Mouse (Mus musculus) liver, embryonic 15.5 days (tissue): ENCODE data around the gene Desi1. TPM values are rescaled to one million over a fixed set of nuclear protein-coding genes. Genes with fewer than 3 reads are reported as not detected.

ENCODE experiments used
- ATAC-seq: fragments of 200-750 bp; cut with Nextera tagmentation; 2 replicates; pipeline ENCODE4 v1.8.0; 2017; ENCODE audit warnings: moderate number of reproducible peaks, mild to moderate bottlenecking, moderate library complexity; ENCODE audit not compliant: insufficient read depth
- H3K27ac ChIP-seq: fragments of 300-500 bp; sonication (generic); replicated peaks from 2 replicates; pipeline ENCODE4 v1.5.1; 2015; ENCODE audit warnings: mild to moderate bottlenecking, inconsistent platforms
- H3K27me3 ChIP-seq: fragments of 300-500 bp; sonication (generic); 2 replicates; pipeline ENCODE4 v1.6.1; 2015; ENCODE audit warnings: mild to moderate bottlenecking, inconsistent platforms
- H3K36me3 ChIP-seq: fragments of 300-500 bp; sonication (generic); replicated peaks from 2 replicates; pipeline ENCODE4 v1.6.1; 2015; ENCODE audit warnings: moderate library complexity, mild to moderate bottlenecking, inconsistent platforms
- H3K4me1 ChIP-seq: fragments of 300-500 bp; sonication (generic); replicated peaks from 2 replicates; pipeline ENCODE4 v1.6.1; 2015; ENCODE audit warnings: inconsistent platforms
- H3K4me2 ChIP-seq: fragments of 300-500 bp; sonication (generic); 2 replicates; pipeline ENCODE4 v1.6.1; 2015; ENCODE audit warnings: moderate library complexity, mild to moderate bottlenecking, inconsistent platforms
- H3K4me3 ChIP-seq: fragments of 300-500 bp; sonication (generic); replicated peaks from 2 replicates; pipeline ENCODE4 v1.5.1; 2015; ENCODE audit warnings: mild to moderate bottlenecking, inconsistent platforms
- H3K9ac ChIP-seq: fragments of 300-500 bp; sonication (generic); 2 replicates; pipeline ENCODE4 v1.6.1; 2015; ENCODE audit warnings: moderate library complexity, mild to moderate bottlenecking, inconsistent platforms
- H3K9me3 ChIP-seq: fragments of 300-500 bp; sonication (generic); replicated peaks from 2 replicates; pipeline ENCODE4 v1.6.1; 2016; ENCODE audit warnings: inconsistent platforms
- WGBS: fragments of 180-500 bp; shearing (Covaris S2); methylation state at CpG from one replicate; pipeline ENCODE4 v1.1.7; 2015; ENCODE audit warnings: mixed read lengths; ENCODE audit not compliant: insufficient replicate concordance; 5-methylcytosine and 5-hydroxymethylcytosine counted together
- polyA plus RNA-seq: library from polyadenylated mRNA; unstranded; fragments of >200 nt; fragmentation: Nextera tagmentation; extraction: Ambion mirVana; gene quantifications from 2 replicates; pipeline ENCODE4 v1.2.1, GENCODE M21; 2015

Gene Desi1
- polyA plus RNA-seq, 1 experiment from 2014 or later, result 10.3 TPM

DNA sequence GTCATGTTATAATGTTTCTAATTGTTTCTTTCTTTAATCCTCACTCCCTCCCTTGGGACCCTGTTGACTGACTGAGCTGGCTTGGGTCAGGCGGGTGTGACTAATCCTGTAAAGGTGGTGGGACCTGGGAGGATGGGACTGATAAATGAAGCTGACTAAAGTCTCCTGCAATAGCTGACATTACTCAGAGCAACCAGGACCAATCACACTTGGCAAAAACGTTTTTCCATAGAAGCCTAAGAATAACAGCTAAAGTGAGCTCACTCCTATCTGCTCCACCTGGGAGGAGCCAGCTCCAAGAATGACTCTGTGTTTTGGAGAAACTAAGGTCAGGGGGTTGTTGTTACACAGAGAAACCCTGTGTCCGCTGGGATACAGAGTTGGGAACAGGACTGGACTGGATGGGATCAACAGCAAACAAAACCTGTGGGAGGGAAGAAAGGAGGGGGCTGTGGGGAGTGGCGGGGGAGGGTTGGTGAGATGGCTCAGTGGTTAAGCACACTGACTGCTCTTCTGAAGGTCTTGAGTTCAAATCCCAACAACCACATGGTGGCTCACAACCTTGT lies 68.6 kb downstream of the Desi1 start:
- Histone ChIP-seq H3K9ac (no peak overlapping the region), H3K27ac (no peak overlapping the region), H3K9me3 (no peaks in the 10 kb centered on the region), H3K4me3 (no peak overlapping the region), H3K27me3 (no peaks in the 10 kb centered on the region; the same call in 1 of the 2 replicates), H3K36me3 (no peaks in the 10 kb centered on the region), H3K4me2 (no peak overlapping the region), H3K4me1 (peaks cover 39% of the 10 kb centered on the region)
- WGBS, result 54% methylated on average over 4 of the region's 4 CpGs
- no peak for ATAC-seq

DNA sequence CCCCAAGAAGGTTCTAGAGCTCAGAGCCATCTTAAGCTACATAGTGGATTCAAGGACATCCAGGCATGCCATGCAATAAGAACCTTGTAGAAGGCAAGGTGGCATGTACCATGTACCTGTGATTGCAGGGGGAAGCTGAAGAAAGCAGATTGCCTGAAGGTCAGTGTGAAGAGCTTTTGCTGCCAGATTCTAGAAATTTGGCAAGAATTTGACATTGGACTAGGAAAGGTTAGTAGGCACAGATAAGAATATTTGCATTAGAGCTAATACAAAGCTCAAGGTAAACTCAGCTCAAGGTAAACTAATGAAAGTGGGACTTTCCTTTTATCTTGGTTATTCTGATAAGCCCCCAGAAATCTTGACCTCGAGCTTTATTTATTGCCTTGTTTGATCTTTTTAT lies 69.4 kb downstream of the Desi1 start:
- no peak overlapping the region for H3K9ac ChIP-seq
- ATAC-seq, result no peak
- WGBS, result 28% methylated on average over 1 of the region's 1 CpGs
- H3K4me3 ChIP-seq, result no peak overlapping the region
- H3K27ac ChIP-seq, result no peak overlapping the region
- no peak overlapping the region for H3K4me2 ChIP-seq
- H3K9me3 ChIP-seq, result no peaks in the 10 kb centered on the region
- H3K4me1 ChIP-seq, result peaks cover 40% of the 10 kb centered on the region
- no peaks in the 10 kb centered on the region; the same call in 1 of the 2 replicates for H3K27me3 ChIP-seq
- no peaks in the 10 kb centered on the region for H3K36me3 ChIP-seq

DNA sequence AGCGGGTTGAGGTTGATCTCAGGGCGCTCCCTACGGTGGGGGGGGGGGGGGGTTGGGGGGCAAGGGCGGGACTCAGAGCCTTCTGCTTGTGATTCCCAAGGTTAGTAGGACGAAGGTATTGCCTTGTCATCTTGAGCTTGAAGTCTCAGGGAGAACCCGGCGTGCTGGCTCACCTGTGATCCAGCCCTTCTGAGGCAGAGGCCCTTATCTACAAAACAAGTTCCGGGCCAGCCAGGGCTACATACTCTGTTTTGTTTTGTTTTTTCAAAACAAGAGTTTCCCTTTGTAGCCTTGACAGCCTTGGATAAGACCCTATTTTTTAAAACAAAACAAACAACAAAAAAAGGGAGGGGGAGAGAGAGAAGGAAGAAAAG lies 72.6 kb downstream of the Desi1 start:
- Histone ChIP-seq H3K36me3 (0 out of 2 replicates have a peak, but pooled peaks cover 5% of the 10 kb centered on the region), H3K27ac (peak overlapping the region; percentile 79)
- ATAC-seq, result peak; percentile 71

GRCm38 (mm10) chr15:81960171-81961077 lies 73.2 kb downstream of the Desi1 start, which contains the start of gene Pmm1:
Gene Pmm1, minus strand, starts transcription at chr15:81960930.
- H3K27ac ChIP-seq, result peak within 1 kb of the TSS; percentile 81
- H3K4me2 ChIP-seq, result peak within 1 kb of the TSS; percentile 100
- H3K9me3 ChIP-seq, result no peaks in the 10 kb centered on the region
- under 1% methylated on average over 77 of the region's 77 CpGs for WGBS
- H3K9ac ChIP-seq, result peak within 1 kb of the TSS; percentile 80
- peak within 1 kb of the TSS; percentile 78 for H3K4me3 ChIP-seq
- 0 out of 2 replicates have a peak, but pooled peaks cover 11% of the 10 kb centered on the region for H3K36me3 ChIP-seq
- peaks cover 36% of the 10 kb centered on the region for H3K4me1 ChIP-seq
- no peaks in the 10 kb centered on the region for H3K27me3 ChIP-seq
- peak; percentile 97 for ATAC-seq

More for the DNA sequence above, 72.6 kb downstream of the Desi1 start:
- H3K9ac ChIP-seq, result peak overlapping the region; percentile 32; the same call in 1 of the 2 replicates
- H3K4me3 ChIP-seq, result peak overlapping the region; percentile 78
- WGBS, result 2% methylated on average over 8 of the region's 8 CpGs
- peak overlapping the region; percentile 100 for H3K4me2 ChIP-seq
- peaks cover 36% of the 10 kb centered on the region for H3K4me1 ChIP-seq
- H3K9me3 ChIP-seq, result no peaks in the 10 kb centered on the region
- no peaks in the 10 kb centered on the region; the same call in 1 of the 2 replicates for H3K27me3 ChIP-seq

GRCm38 (mm10) chr15:81958906-81959305 lies 74.8 kb downstream of the Desi1 start:
- H3K9ac ChIP-seq, result no peak overlapping the region
- H3K4me2 ChIP-seq, result no peak overlapping the region; the same call in 1 of the 2 replicates
- H3K27ac ChIP-seq, result peak overlapping the region; percentile 48
- H3K27me3 ChIP-seq, result no peaks in the 10 kb centered on the region
- H3K9me3 ChIP-seq, result no peaks in the 10 kb centered on the region
- no peak for ATAC-seq
- H3K4me3 ChIP-seq, result no peak overlapping the region
- peaks cover 22% of the 10 kb centered on the region; the same call in 1 of the 2 replicates for H3K36me3 ChIP-seq
- WGBS, result 62% methylated on average over 3 of the region's 3 CpGs
- H3K4me1 ChIP-seq, result peaks cover 31% of the 10 kb centered on the region

DNA sequence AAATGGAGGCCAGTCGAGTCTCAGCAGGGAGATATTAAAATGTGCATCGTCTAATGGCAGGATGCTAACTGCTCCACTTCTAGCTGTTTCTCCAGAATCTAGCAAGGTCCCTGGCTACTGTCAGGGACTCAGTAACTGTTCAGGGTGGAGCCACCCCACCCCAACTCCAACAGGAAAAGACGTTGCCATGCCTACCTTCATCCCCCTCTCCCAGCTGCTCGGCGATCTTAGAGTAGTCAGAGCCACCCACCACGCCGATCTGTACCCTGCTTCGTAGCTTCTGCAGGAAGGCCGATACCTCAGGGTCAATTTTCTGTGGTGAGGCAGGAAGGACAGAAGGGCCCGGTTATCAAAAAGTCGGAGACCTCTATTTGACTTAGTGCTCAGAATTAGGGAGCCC lies 76.1 kb downstream of the Desi1 start:
- no peaks in the 10 kb centered on the region for H3K27me3 ChIP-seq
- WGBS, result 70% methylated on average over 11 of the region's 11 CpGs
- no peak overlapping the region for H3K9ac ChIP-seq
- no peak overlapping the region for H3K4me2 ChIP-seq
- ATAC-seq, result no peak
- H3K4me1 ChIP-seq, result peaks cover 31% of the 10 kb centered on the region
- H3K36me3 ChIP-seq, result peaks cover 27% of the 10 kb centered on the region; the same call in 1 of the 2 replicates
- no peak overlapping the region for H3K4me3 ChIP-seq
- H3K9me3 ChIP-seq, result no peaks in the 10 kb centered on the region
- H3K27ac ChIP-seq, result no peak overlapping the region

- H3K9me3 ChIP-seq, result no peaks in the 10 kb centered on the region
- no peaks in the 10 kb centered on the region for H3K27me3 ChIP-seq
- peaks cover 29% of the 10 kb centered on the region for H3K4me1 ChIP-seq
- H3K9ac ChIP-seq, result no peak overlapping the region
- no peak overlapping the region for H3K27ac ChIP-seq
- WGBS, result 59% methylated on average over 8 of the region's 8 CpGs
- peaks cover 33% of the 10 kb centered on the region for H3K36me3 ChIP-seq
- H3K4me2 ChIP-seq, result no peak overlapping the region
- H3K4me3 ChIP-seq, result no peak overlapping the region
- no peak for ATAC-seq
Observed at GRCm38 (mm10) chr15:81956457-81956856, 77.2 kb downstream of the Desi1 start.

DNA sequence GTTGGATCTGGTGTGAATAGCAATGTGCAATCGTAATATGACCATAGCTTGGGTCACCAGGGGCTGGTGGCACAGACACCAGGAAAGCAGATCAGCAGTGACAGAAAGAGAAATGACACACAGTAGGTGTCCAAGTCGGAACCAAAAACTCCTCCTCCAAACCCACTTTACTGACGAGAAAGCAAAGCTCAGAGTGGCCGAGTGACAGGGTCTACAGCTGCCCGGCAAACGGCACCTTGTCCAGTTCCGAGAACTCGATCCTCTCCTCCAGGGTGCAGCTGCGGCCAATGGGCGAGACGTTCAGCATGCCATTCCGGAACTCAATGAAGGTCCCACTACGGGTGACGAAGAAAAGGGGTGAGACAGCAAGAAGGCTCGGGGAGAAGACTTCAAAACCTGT lies 78.2 kb downstream of the Desi1 start:
- WGBS, result 84% methylated on average over 15 of the region's 15 CpGs
- H3K27me3 ChIP-seq, result no peaks in the 10 kb centered on the region
- ATAC-seq, result no peak
- H3K9ac ChIP-seq, result no peak overlapping the region
- H3K4me1 ChIP-seq, result peaks cover 21% of the 10 kb centered on the region
- peaks cover 40% of the 10 kb centered on the region for H3K36me3 ChIP-seq
- no peaks in the 10 kb centered on the region for H3K9me3 ChIP-seq
- H3K27ac ChIP-seq, result no peak overlapping the region
- no peak overlapping the region for H3K4me2 ChIP-seq
- H3K4me3 ChIP-seq, result no peak overlapping the region

GRCm38 (mm10) chr15:81954716-81955115 lies 78.9 kb downstream of the Desi1 start:
- no peak for ATAC-seq
- Histone ChIP-seq H3K9ac (no peak overlapping the region), H3K4me2 (no peak overlapping the region), H3K4me3 (no peak overlapping the region), H3K27me3 (no peaks in the 10 kb centered on the region), H3K27ac (no peak overlapping the region), H3K9me3 (no peaks in the 10 kb centered on the region), H3K4me1 (peaks cover 14% of the 10 kb centered on the region), H3K36me3 (peaks cover 40% of the 10 kb centered on the region)
- WGBS, result 81% methylated on average over 6 of the region's 6 CpGs

GRCm38 (mm10) chr15:81954151-81954583 lies 79.5 kb downstream of the Desi1 start:
- Histone ChIP-seq H3K9me3 (no peaks in the 10 kb centered on the region), H3K36me3 (peaks cover 40% of the 10 kb centered on the region), H3K4me3 (no peak overlapping the region), H3K27me3 (no peaks in the 10 kb centered on the region), H3K4me1 (peaks cover 9% of the 10 kb centered on the region), H3K4me2 (no peak overlapping the region), H3K27ac (no peak overlapping the region), H3K9ac (no peak overlapping the region)
- ATAC-seq, result no peak
- WGBS, result 86% methylated on average over 9 of the region's 9 CpGs

GRCm38 (mm10) chr15:81952310-81952709 lies 81.4 kb downstream of the Desi1 start:
- no peak overlapping the region for H3K4me3 ChIP-seq
- no peaks in the 10 kb centered on the region for H3K27me3 ChIP-seq
- H3K4me1 ChIP-seq, result peaks cover 8% of the 10 kb centered on the region
- no peaks in the 10 kb centered on the region for H3K9me3 ChIP-seq
- ATAC-seq, result no peak
- no peak overlapping the region for H3K4me2 ChIP-seq
- peaks cover 39% of the 10 kb centered on the region for H3K36me3 ChIP-seq
- H3K27ac ChIP-seq, result no peak overlapping the region
- WGBS, result 82% methylated on average over 4 of the region's 4 CpGs
- no peak overlapping the region for H3K9ac ChIP-seq
